Mouse (Mus musculus) frontal cortex, postnatal 36 days (tissue): ENCODE results near the gene Ssr1.

Experiments
- DNase-seq, 2 experiments: peaks; one replicate each; pipeline ENCODE4 v3.0.0; 2022; ENCODE audit warnings: low spot score in 2 of 2

The Ssr1 gene

GRCm38 (mm10) chr13:37918336-37919261 lies 75.4 kb downstream of the Ssr1 start:
- no peak for DNase-seq
